Mouse (Mus musculus) CH12.LX (cell line): ENCODE results near the gene Ifi35. TPM values are rescaled to one million over a fixed set of nuclear protein-coding genes. Genes with fewer than 3 reads are reported as not detected.

Source experiments
- DNase-seq: peaks from one replicate; pipeline ENCODE4 v3.0.0-alpha.2; 2013; ENCODE audit errors: extremely low read depth
- H3K27ac ChIP-seq: 2 replicates; pipeline ENCODE4 v1.5.1; 2012; ENCODE audit warnings: low read depth, mild to moderate bottlenecking, control low read depth, moderate library complexity; ENCODE audit not compliant: insufficient read depth
- H3K27me3 ChIP-seq: replicated peaks from 2 replicates; pipeline ENCODE3; 2012; ENCODE audit warnings: inconsistent platforms
- H3K36me3 ChIP-seq, 2 experiments: replicated peaks in 1 of 2; 2 replicates each; pipeline versions ENCODE3 to v1.6.1; 2012; ENCODE audit warnings: inconsistent platforms in 1 of 2, low read length in 1 of 2, mild to moderate bottlenecking in 1 of 2, mixed read lengths in 1 of 2, moderate library complexity in 1 of 2; ENCODE audit not compliant: control insufficient read depth in 1 of 2, insufficient read depth in 1 of 2
- H3K4me1 ChIP-seq, 2 experiments: 2 replicates each; pipeline ENCODE4 v1.6.1; 2012; ENCODE audit warnings: inconsistent platforms in 1 of 2, moderate library complexity in 1 of 2; ENCODE audit not compliant: insufficient read depth in 2 of 2, control insufficient read depth in 1 of 2
- H3K4me2 ChIP-seq: 2 replicates; pipeline ENCODE4 v1.6.1; 2012; ENCODE audit warnings: low read depth, mild to moderate bottlenecking, control low read depth; ENCODE audit not compliant: poor library complexity, insufficient read depth, severe bottlenecking
- H3K4me3 ChIP-seq, 3 experiments: fragments of 150-350 bp in 1 of 3; sonication (generic) in 1 of 3; replicated peaks in 1 of 3; 2 replicates each; pipeline versions ENCODE3 to v1.5.1; 2011 to 2012; ENCODE audit warnings: low read depth in 2 of 3, low read length in 2 of 3, mild to moderate bottlenecking in 2 of 3, moderate library complexity in 2 of 3, control low read depth in 1 of 3, improper control_type of control experiment in 1 of 3, inconsistent platforms in 1 of 3, mixed read lengths in 1 of 3; ENCODE audit not compliant: poor library complexity in 1 of 3
- H3K79me2 ChIP-seq: replicated peaks from 2 replicates; pipeline ENCODE4 v1.6.1; 2012; ENCODE audit warnings: mild to moderate bottlenecking, moderate library complexity; ENCODE audit not compliant: control insufficient read depth, poor library complexity, insufficient read depth, severe bottlenecking; ENCODE audit errors: extremely low read depth
- H3K9ac ChIP-seq: 2 replicates; pipeline ENCODE4 v1.6.1; 2012; ENCODE audit warnings: low read depth, mild to moderate bottlenecking, control low read depth, moderate library complexity; ENCODE audit not compliant: insufficient read depth
- H3K9me3 ChIP-seq: replicated peaks from 2 replicates; pipeline ENCODE3; 2012; ENCODE audit warnings: low read length, inconsistent platforms, mixed read lengths
- BHLHE40 ChIP-seq: IDR thresholded peaks from 2 replicates; pipeline ENCODE4 v1.6.1; 2011; ENCODE audit warnings: mild to moderate bottlenecking, low read depth, low read length, improper control_type of control experiment
- CHD1 ChIP-seq: IDR thresholded peaks from 2 replicates; pipeline ENCODE4 v1.6.1; 2012; ENCODE audit warnings: low read depth, low read length, improper control_type of control experiment, inconsistent platforms
- CTCF ChIP-seq, 2 experiments: IDR thresholded peaks in 1 of 2; conservative IDR thresholded peaks in 1 of 2; 2 replicates each; pipeline ENCODE4 v1.5.1; 2011 to 2012; ENCODE audit warnings: low read depth in 2 of 2, low read length in 2 of 2, improper control_type of control experiment in 1 of 2, inconsistent platforms in 1 of 2, mild to moderate bottlenecking in 1 of 2, moderate library complexity in 1 of 2
- E2F4 ChIP-seq: IDR thresholded peaks from 2 replicates; pipeline ENCODE4 v1.6.1; 2011; ENCODE audit warnings: low read depth, low read length, improper control_type of control experiment; ENCODE audit not compliant: insufficient replicate concordance
- ELF1 ChIP-seq: IDR thresholded peaks from 2 replicates; pipeline ENCODE4 v1.6.1; 2014; ENCODE audit warnings: low read depth, mild to moderate bottlenecking, inconsistent platforms, low read length, improper control_type of control experiment
- ETS1 ChIP-seq: conservative IDR thresholded peaks from 2 replicates; pipeline ENCODE4 v1.6.1; 2012; ENCODE audit warnings: low read depth, mild to moderate bottlenecking, inconsistent platforms, low read length, improper control_type of control experiment, moderate library complexity
- GABPA ChIP-seq: IDR thresholded peaks from 2 replicates; pipeline ENCODE4 v1.6.1; 2012; ENCODE audit warnings: low read depth, low read length, improper control_type of control experiment, inconsistent platforms; ENCODE audit not compliant: insufficient replicate concordance
- HCFC1 ChIP-seq: IDR thresholded peaks from 2 replicates; pipeline ENCODE4 v1.6.1; 2012; ENCODE audit warnings: low read depth, mild to moderate bottlenecking, inconsistent platforms, low read length, improper control_type of control experiment
- IRF4 ChIP-seq: IDR thresholded peaks from 2 replicates; pipeline ENCODE4 v1.6.1; 2014; ENCODE audit warnings: low read depth, mild to moderate bottlenecking, inconsistent platforms, low read length, improper control_type of control experiment
- JUN ChIP-seq: IDR thresholded peaks from 2 replicates; pipeline ENCODE4 v1.6.1; 2011; ENCODE audit warnings: low read depth, mild to moderate bottlenecking, low read length, improper control_type of control experiment, moderate library complexity; ENCODE audit not compliant: insufficient read depth
- JUND ChIP-seq: conservative IDR thresholded peaks from 2 replicates; pipeline ENCODE4 v1.6.1; 2011; ENCODE audit warnings: low read depth, low read length, improper control_type of control experiment
- MAX ChIP-seq: IDR thresholded peaks from 2 replicates; pipeline ENCODE4 v1.6.1; 2011; ENCODE audit warnings: low read length, improper control_type of control experiment
- MAZ ChIP-seq: IDR thresholded peaks from 2 replicates; pipeline ENCODE4 v1.6.1; 2012; ENCODE audit warnings: low read depth, mild to moderate bottlenecking, inconsistent platforms, low read length, improper control_type of control experiment, moderate library complexity
- MXI1 ChIP-seq: IDR thresholded peaks from 2 replicates; pipeline ENCODE4 v1.6.1; 2011; ENCODE audit warnings: mild to moderate bottlenecking, low read depth, low read length, improper control_type of control experiment
- NELFE ChIP-seq: IDR thresholded peaks from 2 replicates; pipeline ENCODE4 v1.6.1; 2011; ENCODE audit warnings: low read depth, low read length, improper control_type of control experiment
- NRF1 ChIP-seq: IDR thresholded peaks from 2 replicates; pipeline ENCODE4 v1.6.1; 2014; ENCODE audit warnings: low read depth, mild to moderate bottlenecking, inconsistent platforms, low read length, improper control_type of control experiment, moderate library complexity
- PAX5 ChIP-seq: IDR thresholded peaks from 2 replicates; pipeline ENCODE4 v1.6.1; 2012; ENCODE audit warnings: low read length, inconsistent platforms, mixed read lengths
- POLR2A ChIP-seq: IDR thresholded peaks from 2 replicates; pipeline ENCODE4 v1.6.1; 2011; ENCODE audit warnings: low read depth, mild to moderate bottlenecking, improper control_type of control experiment, low read length
- POLR2AphosphoS2 ChIP-seq: IDR thresholded peaks from 2 replicates; pipeline ENCODE4 v1.6.1; 2011; ENCODE audit warnings: low read depth, low read length, improper control_type of control experiment
- RAD21 ChIP-seq: IDR thresholded peaks from 2 replicates; pipeline ENCODE4 v1.6.1; 2011; ENCODE audit warnings: low read depth, mild to moderate bottlenecking, low read length, improper control_type of control experiment, moderate library complexity
- SIN3A ChIP-seq: IDR thresholded peaks from 2 replicates; pipeline ENCODE4 v1.6.1; 2012; ENCODE audit warnings: low read length, improper control_type of control experiment, inconsistent platforms
- TBP ChIP-seq: conservative IDR thresholded peaks from 2 replicates; pipeline ENCODE4 v1.6.1; 2011; ENCODE audit warnings: low read depth, low read length, improper control_type of control experiment
- UBTF ChIP-seq: IDR thresholded peaks from 2 replicates; pipeline ENCODE4 v1.6.1; 2012; ENCODE audit warnings: low read depth, mild to moderate bottlenecking, inconsistent platforms, low read length, improper control_type of control experiment, moderate library complexity
- USF1 ChIP-seq: IDR thresholded peaks from 2 replicates; pipeline ENCODE4 v1.6.1; 2014; ENCODE audit warnings: low read depth, mild to moderate bottlenecking, inconsistent platforms, low read length, improper control_type of control experiment
- ZC3H11A ChIP-seq: IDR thresholded peaks from 2 replicates; pipeline ENCODE4 v1.6.1; 2012; ENCODE audit warnings: low read depth, mild to moderate bottlenecking, inconsistent platforms, low read length, improper control_type of control experiment
- ZKSCAN1 ChIP-seq: IDR thresholded peaks from 2 replicates; pipeline ENCODE4 v1.6.1; 2012; ENCODE audit warnings: low read depth, inconsistent platforms, low read length, improper control_type of control experiment, borderline replicate concordance
- ZNF384 ChIP-seq: IDR thresholded peaks from 2 replicates; pipeline ENCODE4 v1.6.1; 2012; ENCODE audit warnings: low read depth, low read length, improper control_type of control experiment, inconsistent platforms
- dilution Hi-C: fragments of 300-500 bp; cut with MboI; formaldehyde crosslinking; loops from 2 replicates; pipeline ENCODE4 v1.14.3; 2020; ENCODE audit warnings: low sequenced_read_pairs; ENCODE audit not compliant: extremely low pct_unique_long_range_greater_than_20kb, extremely low pct_ligation_motif_present
- in situ Hi-C: fragments of 300-500 bp; cut with MboI; formaldehyde crosslinking; loops from 3 replicates; pipeline ENCODE4 v1.14.3; 2019; ENCODE audit warnings: low sequenced_read_pairs, low pct_ligation_motif_present, low pct_unique_long_range_greater_than_20kb, mixed read lengths
- polyA plus RNA-seq: library from polyadenylated mRNA; unstranded; fragments of >175 nt; gene quantifications from 2 replicates; pipeline ENCODE4 v1.2.1, GENCODE M21; 2012; ENCODE audit warnings: low read depth; ENCODE audit not compliant: insufficient read length
- total RNA-seq, 2 experiments: library from RNA; depleted of rRNA; stranded (reverse); fragments of 300-350 nt in 1 of 2; fragments of >200 nt in 1 of 2; gene quantifications; 2 replicates each; pipeline ENCODE4 v1.2.3; 2012 to 2014

Gene Ifi35
- total and polyA plus RNA-seq, 3 experiments = 49.3 to 79.1 (median 63.7) TPM

- Histone ChIP-seq H3K27me3 (no peaks in the 10 kb centered on the region), H3K27ac (0 out of 2 replicates have a peak overlapping the region, but pooled peaks have one; percentile 9), H3K4me1 (peaks cover 12 to 62% of the 10 kb centered on the region in 2 experiments), H3K4me3 (peak overlapping the region in 1 of 3 experiments; percentile 68), H3K9ac (no peak overlapping the region), H3K79me2 (peaks cover 32% of the 10 kb centered on the region), H3K9me3 (no peaks in the 10 kb centered on the region), H3K4me2 (peak overlapping the region; percentile 13), H3K36me3 (peaks cover 29 to 49% of the 10 kb centered on the region in 2 experiments)
- no peak for TF ChIP-seq NRF1
- TF ChIP-seq NELFE = no peak
- TF ChIP-seq UBTF = no peak
- TF ChIP-seq ZKSCAN1 = no peak
- no peak for TF ChIP-seq SIN3A
- no peak for TF ChIP-seq RAD21
- TF ChIP-seq ZNF384 = no peak; the same call in 1 of the 2 replicates
- no peak for TF ChIP-seq ETS1
- no peak for TF ChIP-seq GABPA
- TF ChIP-seq BHLHE40 = no peak
- TF ChIP-seq POLR2AphosphoS2 = no peak
- TF ChIP-seq E2F4 = no peak
- no peak for TF ChIP-seq MAX
- no peak for TF ChIP-seq HCFC1
- no peak for TF ChIP-seq IRF4
- TF ChIP-seq MXI1 = no peak
- TF ChIP-seq PAX5 = no peak
- TF ChIP-seq ELF1 = no peak
- no peak for TF ChIP-seq ZC3H11A
- TF ChIP-seq MAZ = no peak
- DNase-seq = no peak
- in situ Hi-C loops (no loop called here), dilution Hi-C loops (no loop called here)
Observed at GRCm38 (mm10) chr11:101447786-101448185, 421 bp upstream of the Ifi35 start.

- in situ Hi-C loops = no loop called here
- peak overlapping the region; percentile 66 to 71 (median 68) for H3K4me3 ChIP-seq
- no peaks in the 10 kb centered on the region for H3K27me3 ChIP-seq
- H3K27ac ChIP-seq = peak overlapping the region; percentile 88
- TF ChIP-seq POLR2A (no peak), SIN3A (no peak; the same call in 1 of the 2 replicates), JUN (no peak), JUND (no peak), PAX5 (no peak), HCFC1 (no peak), ELF1 (0 out of 2 replicates have a peak, but pooled peaks have one; percentile 29), MXI1 (no peak), CHD1 (no peak), RAD21 (no peak), TBP (peak; percentile 62), MAX (peak; percentile 42; the same call in 1 of the 2 replicates), NRF1 (0 out of 2 replicates have a peak, but pooled peaks have one; percentile 18), USF1 (peak; percentile 28; the same call in 1 of the 2 replicates), POLR2AphosphoS2 (0 out of 2 replicates have a peak, but pooled peaks have one; percentile 15), CTCF (conservative IDR thresholded peaks at IDR 0.05 in 1 of 2, IDR thresholded peaks at IDR 0.05 in 1 of 2; ENCODE audit: low read depth in 2 of 2, low read length in 2 of 2) (no peak)
- TF ChIP-seq, all 38 proteins: peak for 6
- peaks cover 18 to 48% of the 10 kb centered on the region in 2 experiments for H3K36me3 ChIP-seq
- H3K79me2 ChIP-seq = peaks cover 24% of the 10 kb centered on the region
- H3K4me2 ChIP-seq = peak overlapping the region; percentile 69
- peaks cover 12 to 63% of the 10 kb centered on the region in 2 experiments for H3K4me1 ChIP-seq
- dilution Hi-C loops = no loop called here
- H3K9me3 ChIP-seq = no peaks in the 10 kb centered on the region
- peak; percentile 89 for DNase-seq
- H3K9ac ChIP-seq = peak overlapping the region; percentile 71
Observed at GRCm38 (mm10) chr11:101448899-101449298, 692 bp downstream of the Ifi35 start.
